13 mouse cellular contexts compared by ENCODE assay signal in genomic region chr11:68656887-68657685, GRCm38 (mm10). TPM values are rescaled to one million over a fixed set of nuclear protein-coding genes. Genes with fewer than 3 reads are reported as not detected.
DNase-seq lines count a peak whose midpoint lies in the region; ATAC-seq and TF ChIP-seq lines count a peak whose summit lies in the region.
"Had no signal": no experiment of that assay in that cellular context is flagged by ENCODE, and none has a peak within 500 bp of the region (broad histone marks: within the 10 kb centered on the region; RNA-seq: fewer than 3 reads in every experiment).

No protein-coding gene starts in this region.

- H3K4me2 ChIP-seq in lung, embryonic 15.5 days = no peak overlapping the region
- no peak overlapping the region for H3K4me2 ChIP-seq in limb, embryonic 14.5 days (replicated peaks; ENCODE audit: low read depth, low read length, severe bottlenecking)
- H3K4me2 ChIP-seq: neural tube, embryonic 12.5 days had no signal

- peak overlapping the region; percentile 86 for H3K27ac ChIP-seq in heart, embryonic 10.5 days
- H3K27ac ChIP-seq in lung, embryonic 15.5 days = peak overlapping the region; percentile 91
- peak overlapping the region; percentile 53 for H3K27ac ChIP-seq in limb, embryonic 14.5 days (replicated peaks; ENCODE audit: low read depth, low read length)
- H3K27ac ChIP-seq: neural tube, embryonic 12.5 days had no signal

- H3K9ac ChIP-seq in lung, embryonic 15.5 days = no peak overlapping the region
- H3K9ac ChIP-seq in limb, embryonic 14.5 days (ENCODE audit: low read depth, low read length, severe bottlenecking) = no peak overlapping the region
- H3K9ac ChIP-seq: neural tube, embryonic 12.5 days had no signal

- no peaks in the 10 kb centered on the region for H3K36me3 ChIP-seq in heart, embryonic 10.5 days
- H3K36me3 ChIP-seq in lung, embryonic 15.5 days = no peaks in the 10 kb centered on the region
- H3K36me3 ChIP-seq in limb, embryonic 14.5 days (ENCODE audit: control insufficient read depth, insufficient read depth, low read length) = no peaks in the 10 kb centered on the region
- H3K36me3 ChIP-seq: neural tube, embryonic 12.5 days had no signal

- no peak overlapping the region for H3K4me3 ChIP-seq in heart, embryonic 10.5 days
- H3K4me3 ChIP-seq in lung, embryonic 15.5 days = no peak overlapping the region
- H3K4me3 ChIP-seq in limb, embryonic 14.5 days (replicated peaks; ENCODE audit: low read length) = no peak overlapping the region
- H3K4me3 ChIP-seq: neural tube, embryonic 12.5 days had no signal

- 26% methylated on average over 6 of the region's 6 CpGs for WGBS in heart, embryonic 10.5 days
- 12% methylated on average over 6 of the region's 6 CpGs for WGBS in lung, embryonic 15.5 days
- 43% methylated on average over 6 of the region's 6 CpGs for WGBS in limb, embryonic 14.5 days

- no peaks in the 10 kb centered on the region for H3K27me3 ChIP-seq in heart, embryonic 10.5 days (ENCODE audit: insufficient read depth, poor library complexity, severe bottlenecking)
- no peaks in the 10 kb centered on the region for H3K27me3 ChIP-seq in lung, embryonic 15.5 days
- H3K27me3 ChIP-seq in limb, embryonic 14.5 days (ENCODE audit: control insufficient read depth, insufficient read depth, low read length) = no peaks in the 10 kb centered on the region
- H3K27me3 ChIP-seq: neural tube, embryonic 12.5 days had no signal

- peaks cover 57% of the 10 kb centered on the region for H3K4me1 ChIP-seq in heart, embryonic 10.5 days
- H3K4me1 ChIP-seq in lung, embryonic 15.5 days = peaks cover 29% of the 10 kb centered on the region
- peaks cover 18% of the 10 kb centered on the region for H3K4me1 ChIP-seq in limb, embryonic 14.5 days (ENCODE audit: control insufficient read depth, insufficient read depth, low read length)
- H3K4me1 ChIP-seq: neural tube, embryonic 12.5 days had no signal

- no peaks in the 10 kb centered on the region for H3K9me3 ChIP-seq in heart, embryonic 10.5 days
- no peaks in the 10 kb centered on the region for H3K9me3 ChIP-seq in lung, embryonic 15.5 days
- no peaks in the 10 kb centered on the region for H3K9me3 ChIP-seq in limb, embryonic 14.5 days (ENCODE audit: control insufficient read depth, low read length)
- H3K9me3 ChIP-seq: neural tube, embryonic 12.5 days had no signal

- no peak for DNase-seq in heart, embryonic 10.5 days (ENCODE audit: low spot score)
- no peak for DNase-seq in heart, adult 9 months (ENCODE audit: low spot score in 2 of 2)
- DNase-seq in lung, postnatal 25 days (ENCODE audit: low spot score) = no peak
- no peak for DNase-seq in limb, embryonic 14.5 days (ENCODE audit: low spot score)
- DNase-seq in embryo, embryonic 10 days (ENCODE audit: low spot score) = no peak
- no peak for DNase-seq in urinary bladder, postnatal 10 days (ENCODE audit: low spot score)
- DNase-seq: cerebellum, adult 9-10 months had no signal

- no peak for TF ChIP-seq POLR2A in limb, embryonic 14.5 days (IDR thresholded peaks at IDR 0.05; ENCODE audit: borderline replicate concordance, extremely low read depth, insufficient read depth, insufficient read length)

- peak; percentile 65 for ATAC-seq in lung, embryonic 15.5 days (ENCODE audit: borderline replicate concordance, extremely low read depth, low FRiP score, low TSS enrichment)
- no peak for ATAC-seq in limb, embryonic 14.5 days (ENCODE audit: low FRiP score, low read depth)
- ATAC-seq in frontal cortex, adult (ENCODE audit: low TSS enrichment) = no peak
- ATAC-seq: activated CD4-positive, CD25-positive, alpha-beta regulatory T cell, adult 4 months; CD4-positive, CD25-positive, alpha-beta regulatory T cell, adult 4 months; inflammation-experienced regulatory T-cells, adult 6 months had no signal

RNA-seq across cellular contexts. Expression of gene Myh10, which starts 34.3 kb away (rescaled TPM):
- polyA plus RNA-seq in heart, embryonic 10.5 days (2016; fragmentation: Nextera tagmentation; extraction: Ambion mirVana) = 181 and 184 TPM in 2 replicates
- 130 and 136 TPM in 2 replicates for polyA plus RNA-seq in lung, embryonic 15.5 days (2015; fragmentation: Nextera tagmentation; extraction: Ambion mirVana)
- polyA plus RNA-seq in limb, embryonic 14.5 days (2012; rRNA removed) = 167 and 189 TPM in 2 replicates
- polyA plus RNA-seq in limb, embryonic 14.5 days (2014; fragmentation: Nextera tagmentation; extraction: Ambion mirVana) = 129 and 136 TPM in 2 replicates
